Mouse (Mus musculus) thymus, adult 2 months (tissue): ENCODE results near the gene Hcrtr1. TPM values are rescaled to one million over a fixed set of nuclear protein-coding genes. Genes with fewer than 3 reads are reported as not detected.

Experiments used
- DNase-seq: peaks from one replicate; pipeline ENCODE4 v3.0.0; 2021
- H3K27ac ChIP-seq: fragments of 200-500 bp; 2 replicates; pipeline ENCODE4 v1.5.1; 2012; ENCODE audit warnings: low read length, control low read depth; ENCODE audit not compliant: control insufficient read depth, insufficient read depth
- H3K27me3 ChIP-seq: fragments of 200-500 bp; 2 replicates; pipeline ENCODE4 v1.6.1; 2012; ENCODE audit warnings: mild to moderate bottlenecking, low read length, moderate library complexity, mixed read lengths; ENCODE audit not compliant: control insufficient read depth, insufficient read depth
- H3K36me3 ChIP-seq: fragments of 200-500 bp; 2 replicates; pipeline ENCODE4 v1.6.1; 2012; ENCODE audit warnings: mild to moderate bottlenecking, low read length, moderate library complexity; ENCODE audit not compliant: control insufficient read depth, insufficient read depth
- H3K4me1 ChIP-seq: fragments of 200-500 bp; replicated peaks from 2 replicates; pipeline ENCODE4 v1.6.1; 2012; ENCODE audit warnings: low read length; ENCODE audit not compliant: control insufficient read depth, insufficient read depth
- H3K4me3 ChIP-seq: fragments of 200-500 bp; 2 replicates; pipeline ENCODE4 v1.5.1; 2012; ENCODE audit warnings: mild to moderate bottlenecking, low read length, control low read depth, moderate library complexity; ENCODE audit not compliant: control insufficient read depth, insufficient read depth
- CTCF ChIP-seq: fragments of 200-500 bp; IDR thresholded peaks from 2 replicates; pipeline ENCODE4 v1.5.1; 2012; ENCODE audit warnings: mild to moderate bottlenecking, control low read depth, low read length, moderate library complexity, borderline replicate concordance; ENCODE audit not compliant: control insufficient read depth, poor library complexity, insufficient read depth; ENCODE audit errors: extremely low read depth
- POLR2A ChIP-seq: fragments of 200-500 bp; IDR thresholded peaks from 2 replicates; pipeline ENCODE4 v1.6.1; 2012; ENCODE audit warnings: mild to moderate bottlenecking, low read length, control low read depth, moderate library complexity; ENCODE audit not compliant: control insufficient read depth, poor library complexity, insufficient read depth; ENCODE audit errors: extremely low read depth
- WGBS: fragments of 180-500 bp; shearing (Covaris S2); methylation state at CpG from one replicate; pipeline ENCODE4 v1.1.7; 2018; 5-methylcytosine and 5-hydroxymethylcytosine counted together
- polyA plus RNA-seq: library from polyadenylated mRNA; depleted of rRNA; stranded (reverse); fragments of >200 nt; gene quantifications from 2 replicates; pipeline ENCODE4 v1.2.3, GENCODE M21; 2012

Gene Hcrtr1
- polyA plus RNA-seq, 1 experiment: 0.30 TPM

- no peak overlapping the region for H3K27ac ChIP-seq
- no peak for DNase-seq
- no peaks in the 10 kb centered on the region for H3K4me1 ChIP-seq
- H3K4me3 ChIP-seq: no peak overlapping the region
- TF ChIP-seq CTCF (no peak), POLR2A (no peak)
- H3K27me3 ChIP-seq: no peaks in the 10 kb centered on the region
- H3K36me3 ChIP-seq: no peaks in the 10 kb centered on the region
- WGBS: 92% methylated on average over 7 of the region's 7 CpGs
These were observed 41.9 kb upstream of the Hcrtr1 start for GRCm38 (mm10) chr4:130180909-130181602.

- Histone ChIP-seq H3K4me1 (no peaks in the 10 kb centered on the region), H3K27ac (no peak overlapping the region), H3K27me3 (no peaks in the 10 kb centered on the region), H3K36me3 (no peaks in the 10 kb centered on the region), H3K4me3 (no peak overlapping the region)
- WGBS: 82% methylated on average over 3 of the region's 3 CpGs
- DNase-seq: no peak
- TF ChIP-seq POLR2A: no peak
- no peak for TF ChIP-seq CTCF
These were observed 40.7 kb upstream of the Hcrtr1 start for GRCm38 (mm10) chr4:130179876-130180275.

- no peak for DNase-seq
- no peak overlapping the region for H3K27ac ChIP-seq
These were observed 38.4 kb upstream of the Hcrtr1 start for GRCm38 (mm10) chr4:130177536-130177935.

GRCm38 (mm10) chr4:130177087-130177486 is 37.9 kb upstream of the Hcrtr1 start:
- Histone ChIP-seq H3K27ac (no peak overlapping the region), H3K27me3 (no peaks in the 10 kb centered on the region; the same call in 1 of the 2 replicates), H3K4me1 (no peaks in the 10 kb centered on the region), H3K4me3 (no peak overlapping the region), H3K36me3 (no peaks in the 10 kb centered on the region)
- WGBS: 63% methylated on average over 4 of the region's 4 CpGs
- no peak for TF ChIP-seq POLR2A
- TF ChIP-seq CTCF: no peak
- DNase-seq: no peak

More at GRCm38 (mm10) chr4:130177536-130177935, 38.4 kb upstream of the Hcrtr1 start:
- WGBS: 84% methylated on average over 7 of the region's 7 CpGs
- H3K4me1 ChIP-seq: no peaks in the 10 kb centered on the region
- H3K36me3 ChIP-seq: no peaks in the 10 kb centered on the region
- H3K4me3 ChIP-seq: no peak overlapping the region
- H3K27me3 ChIP-seq: no peaks in the 10 kb centered on the region; the same call in 1 of the 2 replicates
- TF ChIP-seq POLR2A (no peak), CTCF (no peak)

- no peak overlapping the region for H3K4me3 ChIP-seq
- no peak overlapping the region for H3K27ac ChIP-seq
- TF ChIP-seq CTCF (no peak), POLR2A (no peak)
- no peaks in the 10 kb centered on the region for H3K36me3 ChIP-seq
- H3K4me1 ChIP-seq: no peaks in the 10 kb centered on the region
- H3K27me3 ChIP-seq: no peaks in the 10 kb centered on the region; the same call in 1 of the 2 replicates
- WGBS: 61% methylated on average over 5 of the region's 5 CpGs
- DNase-seq: no peak
These were observed 37.1 kb upstream of the Hcrtr1 start for GRCm38 (mm10) chr4:130176156-130176720.

DNA sequence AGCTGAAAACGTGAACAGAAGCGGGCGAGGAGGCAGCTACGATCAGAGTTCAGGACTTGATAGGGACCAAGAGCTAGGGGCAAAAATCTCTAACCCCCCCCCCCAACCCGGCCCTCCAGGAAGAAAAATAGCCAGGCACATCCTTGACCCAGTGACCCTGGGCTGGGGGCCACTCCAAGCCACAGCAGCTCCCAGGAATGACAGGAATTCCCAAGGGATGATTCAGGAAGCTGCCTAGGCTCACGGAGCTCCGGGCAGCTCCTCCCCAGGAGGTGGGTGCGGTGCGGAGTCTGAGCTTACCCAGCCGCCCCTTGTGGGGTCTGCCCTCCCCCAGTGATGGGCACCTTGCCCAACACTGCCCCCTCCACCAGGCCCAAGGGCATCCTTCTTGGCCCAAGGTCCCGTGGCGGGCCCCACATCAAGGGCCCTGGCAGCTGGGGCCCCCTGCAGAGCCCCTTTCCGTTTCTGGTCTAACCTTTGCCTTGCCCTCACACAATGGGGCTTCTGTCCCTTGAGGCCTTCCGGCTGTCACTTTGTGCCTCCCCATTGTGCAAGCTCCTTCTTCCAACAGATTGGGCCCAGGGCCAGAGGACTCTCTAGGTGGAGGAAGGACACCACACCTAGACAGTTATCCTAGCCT is 36.0 kb upstream of the Hcrtr1 start, which contains the start of gene Tinagl1:
Gene Tinagl1, minus strand, starts transcription at position 51 of the 640 bp plus-strand sequence.
- TF ChIP-seq POLR2A (no peak), CTCF (no peak)
- DNase-seq: no peak
- Histone ChIP-seq H3K4me1 (no peaks in the 10 kb centered on the region), H3K27me3 (no peaks in the 10 kb centered on the region; the same call in 1 of the 2 replicates), H3K27ac (no peak within 1 kb of the TSS), H3K4me3 (0 out of 2 replicates have a peak within 1 kb of the TSS, but pooled peaks have one; percentile 2), H3K36me3 (no peaks in the 10 kb centered on the region)
- WGBS: 7% methylated on average over 14 of the region's 14 CpGs

DNA sequence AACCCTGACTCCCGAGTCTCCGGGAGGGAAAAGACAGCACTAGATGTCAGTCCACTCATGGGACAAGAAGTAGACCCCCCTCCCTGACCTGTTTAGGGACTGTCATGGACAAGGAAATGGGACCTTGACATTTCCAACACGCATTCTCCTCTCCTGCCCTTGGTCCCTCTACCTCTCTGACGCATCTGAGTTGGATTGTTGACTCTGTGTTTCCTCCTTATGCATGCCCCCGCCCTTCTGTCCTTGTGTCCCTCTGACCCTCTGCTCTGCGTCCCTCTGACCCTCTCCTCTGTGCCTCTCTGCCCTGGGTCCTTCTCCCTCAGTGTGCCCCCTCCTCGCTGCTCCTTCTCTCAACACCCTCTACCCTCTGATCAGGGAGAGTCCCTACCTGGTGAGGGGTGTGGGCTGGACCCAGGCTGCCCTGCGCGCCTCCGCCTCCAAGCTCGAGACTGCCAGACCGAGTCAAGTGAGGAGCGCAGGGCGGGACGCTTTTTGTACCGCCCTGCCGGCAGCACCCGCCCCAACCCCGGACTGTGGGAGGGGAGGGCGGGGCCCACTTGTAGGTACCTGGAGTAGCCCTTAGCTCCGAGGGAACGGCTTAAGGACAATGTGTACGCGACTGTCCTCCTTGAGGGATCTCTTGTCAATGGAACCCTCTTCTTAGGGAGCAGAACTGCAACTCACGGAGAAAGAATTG is 35.3 kb upstream of the Hcrtr1 start:
- DNase-seq: no peak
- no peak overlapping the region for H3K27ac ChIP-seq
- 17% methylated on average over 25 of the region's 25 CpGs for WGBS
- TF ChIP-seq POLR2A: no peak
- no peak for TF ChIP-seq CTCF
- no peaks in the 10 kb centered on the region for H3K4me1 ChIP-seq
- 0 out of 2 replicates have a peak overlapping the region, but pooled peaks have one; percentile 2 for H3K4me3 ChIP-seq
- no peaks in the 10 kb centered on the region; the same call in 1 of the 2 replicates for H3K27me3 ChIP-seq
- H3K36me3 ChIP-seq: no peaks in the 10 kb centered on the region
